Mouse (Mus musculus) MEL (cell line): ENCODE data around the gene Fem1a.

Experiments
- CHD2 ChIP-seq: IDR thresholded peaks from 2 replicates; pipeline ENCODE4 v1.6.1; 2011; ENCODE audit warnings: low read length, improper control_type of control experiment
- CTCF ChIP-seq, 3 experiments: IDR thresholded peaks in 2 of 3; conservative IDR thresholded peaks in 1 of 3; 2 replicates each; pipeline ENCODE4 v1.5.1; 2011 to 2012; ENCODE audit warnings: low read length in 3 of 3, low read depth in 2 of 3, mild to moderate bottlenecking in 2 of 3, improper control_type of control experiment in 1 of 3, inconsistent platforms in 1 of 3, mixed read lengths in 1 of 3, moderate library complexity in 1 of 3; ENCODE audit not compliant: control insufficient read depth in 1 of 3, insufficient read depth in 1 of 3, poor library complexity in 1 of 3, severe bottlenecking in 1 of 3
- E2F4 ChIP-seq: IDR thresholded peaks from 2 replicates; pipeline ENCODE4 v1.6.1; 2011; ENCODE audit warnings: low read depth, low read length, improper control_type of control experiment, borderline replicate concordance
- EP300 ChIP-seq, 2 experiments: IDR thresholded peaks; 2 replicates each; pipeline ENCODE4 v1.6.1; 2011; ENCODE audit warnings: improper control_type of control experiment in 2 of 2, low read length in 2 of 2, low read depth in 1 of 2, mild to moderate bottlenecking in 1 of 2
- ETS1 ChIP-seq: IDR thresholded peaks from 2 replicates; pipeline ENCODE4 v1.6.1; 2012; ENCODE audit warnings: low read depth, mild to moderate bottlenecking, inconsistent platforms, low read length, improper control_type of control experiment, moderate library complexity
- HCFC1 ChIP-seq: IDR thresholded peaks from 2 replicates; pipeline ENCODE4 v1.6.1; 2012; ENCODE audit warnings: low read depth, mild to moderate bottlenecking, inconsistent platforms, low read length, improper control_type of control experiment, moderate library complexity
- KAT2A ChIP-seq: conservative IDR thresholded peaks from 2 replicates; pipeline ENCODE4 v1.6.1; 2012; ENCODE audit warnings: low read depth, low read length, improper control_type of control experiment, inconsistent platforms
- MAFK ChIP-seq: IDR thresholded peaks from 2 replicates; pipeline ENCODE4 v1.6.1; 2011; ENCODE audit warnings: low read depth, mild to moderate bottlenecking, low read length, improper control_type of control experiment, borderline replicate concordance
- MXI1 ChIP-seq: IDR thresholded peaks from 2 replicates; pipeline ENCODE4 v1.6.1; 2011; ENCODE audit warnings: mild to moderate bottlenecking, low read depth, low read length, improper control_type of control experiment
- MYC ChIP-seq: IDR thresholded peaks from 2 replicates; pipeline ENCODE4 v1.6.1; 2011; ENCODE audit warnings: low read depth, mild to moderate bottlenecking, low read length, improper control_type of control experiment, moderate library complexity
- NELFE ChIP-seq: IDR thresholded peaks from 2 replicates; pipeline ENCODE4 v1.6.1; 2011; ENCODE audit warnings: low read depth, low read length, improper control_type of control experiment
- POLR2A ChIP-seq, 2 experiments: IDR thresholded peaks; 2 replicates each; pipeline ENCODE4 v1.6.1; 2011 to 2012; ENCODE audit warnings: low read length in 2 of 2, mild to moderate bottlenecking in 2 of 2, control low read depth in 1 of 2, improper control_type of control experiment in 1 of 2, low read depth in 1 of 2, moderate library complexity in 1 of 2; ENCODE audit not compliant: control insufficient read depth in 1 of 2, insufficient read depth in 1 of 2, poor library complexity in 1 of 2
- USF1 ChIP-seq: IDR thresholded peaks from 2 replicates; pipeline ENCODE4 v1.6.1; 2014; ENCODE audit warnings: low read depth, mild to moderate bottlenecking, inconsistent platforms, low read length, improper control_type of control experiment, moderate library complexity
- ZC3H11A ChIP-seq: IDR thresholded peaks from 2 replicates; pipeline ENCODE4 v1.6.1; 2012; ENCODE audit warnings: low read depth, mild to moderate bottlenecking, inconsistent platforms, low read length, improper control_type of control experiment

- TF ChIP-seq NELFE (no peak), CTCF (IDR thresholded peaks at IDR 0.05 in 2 of 3, conservative IDR thresholded peaks at IDR 0.05 in 1 of 3; ENCODE audit: control insufficient read depth in 1 of 3, insufficient read depth in 1 of 3, low read depth in 2 of 3, low read length in 3 of 3, poor library complexity in 1 of 3, severe bottlenecking in 1 of 3) (peak; percentile 71 to 85 (median 84)), POLR2A (IDR thresholded peaks at IDR 0.05; ENCODE audit: control insufficient read depth in 1 of 2, insufficient read depth in 1 of 2, low read depth in 1 of 2, low read length in 2 of 2, poor library complexity in 1 of 2) (no peak), E2F4 (no peak), USF1 (no peak), MXI1 (no peak), ZC3H11A (no peak; the same call in none of the 2 replicates), KAT2A (no peak), ETS1 (no peak), HCFC1 (no peak), MAFK (no peak), MYC (no peak), CHD2 (no peak), EP300 (IDR thresholded peaks at IDR 0.05; ENCODE audit: low read depth in 1 of 2, low read length in 2 of 2) (peak in 1 of 2 experiments; percentile 13; a peak in 1 of 4 replicates)
These were observed 5.3 kb upstream of the Fem1a start for GRCm38 (mm10) chr17:56251136-56251829.
